Mouse (Mus musculus) CH12.LX (cell line): Measurements from ENCODE around the gene Prkg1. TPM values are rescaled to one million over a fixed set of nuclear protein-coding genes. Genes with fewer than 3 reads are reported as not detected.

ENCODE experiments used
- DNase-seq: peaks from one replicate; pipeline ENCODE4 v3.0.0-alpha.2; 2013; ENCODE audit errors: extremely low read depth
- H3K27ac ChIP-seq: 2 replicates; pipeline ENCODE4 v1.5.1; 2012; ENCODE audit warnings: low read depth, mild to moderate bottlenecking, control low read depth, moderate library complexity; ENCODE audit not compliant: insufficient read depth
- H3K27me3 ChIP-seq: replicated peaks from 2 replicates; pipeline ENCODE3; 2012; ENCODE audit warnings: inconsistent platforms
- H3K36me3 ChIP-seq, 2 experiments: replicated peaks in 1 of 2; 2 replicates each; pipeline versions ENCODE3 to v1.6.1; 2012; ENCODE audit warnings: inconsistent platforms in 1 of 2, low read length in 1 of 2, mild to moderate bottlenecking in 1 of 2, mixed read lengths in 1 of 2, moderate library complexity in 1 of 2; ENCODE audit not compliant: control insufficient read depth in 1 of 2, insufficient read depth in 1 of 2
- H3K4me1 ChIP-seq, 2 experiments: 2 replicates each; pipeline ENCODE4 v1.6.1; 2012; ENCODE audit warnings: inconsistent platforms in 1 of 2, moderate library complexity in 1 of 2; ENCODE audit not compliant: insufficient read depth in 2 of 2, control insufficient read depth in 1 of 2
- H3K4me2 ChIP-seq: 2 replicates; pipeline ENCODE4 v1.6.1; 2012; ENCODE audit warnings: low read depth, mild to moderate bottlenecking, control low read depth; ENCODE audit not compliant: poor library complexity, insufficient read depth, severe bottlenecking
- H3K4me3 ChIP-seq, 3 experiments: fragments of 150-350 bp in 1 of 3; sonication (generic) in 1 of 3; replicated peaks in 1 of 3; 2 replicates each; pipeline versions ENCODE3 to v1.5.1; 2011 to 2012; ENCODE audit warnings: low read depth in 2 of 3, low read length in 2 of 3, mild to moderate bottlenecking in 2 of 3, moderate library complexity in 2 of 3, control low read depth in 1 of 3, improper control_type of control experiment in 1 of 3, inconsistent platforms in 1 of 3, mixed read lengths in 1 of 3; ENCODE audit not compliant: poor library complexity in 1 of 3
- H3K79me2 ChIP-seq: replicated peaks from 2 replicates; pipeline ENCODE4 v1.6.1; 2012; ENCODE audit warnings: mild to moderate bottlenecking, moderate library complexity; ENCODE audit not compliant: control insufficient read depth, poor library complexity, insufficient read depth, severe bottlenecking; ENCODE audit errors: extremely low read depth
- H3K9ac ChIP-seq: 2 replicates; pipeline ENCODE4 v1.6.1; 2012; ENCODE audit warnings: low read depth, mild to moderate bottlenecking, control low read depth, moderate library complexity; ENCODE audit not compliant: insufficient read depth
- H3K9me3 ChIP-seq: replicated peaks from 2 replicates; pipeline ENCODE3; 2012; ENCODE audit warnings: low read length, inconsistent platforms, mixed read lengths
- BHLHE40 ChIP-seq: IDR thresholded peaks from 2 replicates; pipeline ENCODE4 v1.6.1; 2011; ENCODE audit warnings: mild to moderate bottlenecking, low read depth, low read length, improper control_type of control experiment
- CHD2 ChIP-seq: IDR thresholded peaks from 2 replicates; pipeline ENCODE4 v1.6.1; 2011; ENCODE audit warnings: low read length, improper control_type of control experiment
- CTCF ChIP-seq, 2 experiments: IDR thresholded peaks in 1 of 2; conservative IDR thresholded peaks in 1 of 2; 2 replicates each; pipeline ENCODE4 v1.5.1; 2011 to 2012; ENCODE audit warnings: low read depth in 2 of 2, low read length in 2 of 2, improper control_type of control experiment in 1 of 2, inconsistent platforms in 1 of 2, mild to moderate bottlenecking in 1 of 2, moderate library complexity in 1 of 2
- E2F4 ChIP-seq: IDR thresholded peaks from 2 replicates; pipeline ENCODE4 v1.6.1; 2011; ENCODE audit warnings: low read depth, low read length, improper control_type of control experiment; ENCODE audit not compliant: insufficient replicate concordance
- ELF1 ChIP-seq: IDR thresholded peaks from 2 replicates; pipeline ENCODE4 v1.6.1; 2014; ENCODE audit warnings: low read depth, mild to moderate bottlenecking, inconsistent platforms, low read length, improper control_type of control experiment
- EP300 ChIP-seq: IDR thresholded peaks from 2 replicates; pipeline ENCODE4 v1.6.1; 2011; ENCODE audit warnings: low read length, improper control_type of control experiment
- IRF4 ChIP-seq: IDR thresholded peaks from 2 replicates; pipeline ENCODE4 v1.6.1; 2014; ENCODE audit warnings: low read depth, mild to moderate bottlenecking, inconsistent platforms, low read length, improper control_type of control experiment
- KAT2A ChIP-seq: IDR thresholded peaks from 2 replicates; pipeline ENCODE4 v1.6.1; 2012; ENCODE audit warnings: low read length, improper control_type of control experiment, inconsistent platforms; ENCODE audit not compliant: insufficient replicate concordance
- MAFK ChIP-seq: IDR thresholded peaks from 2 replicates; pipeline ENCODE4 v1.6.1; 2011; ENCODE audit warnings: low read length, improper control_type of control experiment; ENCODE audit not compliant: insufficient replicate concordance
- MAX ChIP-seq: IDR thresholded peaks from 2 replicates; pipeline ENCODE4 v1.6.1; 2011; ENCODE audit warnings: low read length, improper control_type of control experiment
- MEF2A ChIP-seq: IDR thresholded peaks from 2 replicates; pipeline ENCODE4 v1.6.1; 2014; ENCODE audit warnings: low read depth, mild to moderate bottlenecking, inconsistent platforms, low read length, improper control_type of control experiment, borderline replicate concordance
- MXI1 ChIP-seq: IDR thresholded peaks from 2 replicates; pipeline ENCODE4 v1.6.1; 2011; ENCODE audit warnings: mild to moderate bottlenecking, low read depth, low read length, improper control_type of control experiment
- MYC ChIP-seq: IDR thresholded peaks from 2 replicates; pipeline ENCODE4 v1.6.1; 2011; ENCODE audit warnings: low read depth, mild to moderate bottlenecking, improper control_type of control experiment, low read length
- NELFE ChIP-seq: IDR thresholded peaks from 2 replicates; pipeline ENCODE4 v1.6.1; 2011; ENCODE audit warnings: low read depth, low read length, improper control_type of control experiment
- PAX5 ChIP-seq: IDR thresholded peaks from 2 replicates; pipeline ENCODE4 v1.6.1; 2012; ENCODE audit warnings: low read length, inconsistent platforms, mixed read lengths
- POLR2A ChIP-seq: IDR thresholded peaks from 2 replicates; pipeline ENCODE4 v1.6.1; 2011; ENCODE audit warnings: low read depth, mild to moderate bottlenecking, improper control_type of control experiment, low read length
- POLR2AphosphoS2 ChIP-seq: IDR thresholded peaks from 2 replicates; pipeline ENCODE4 v1.6.1; 2011; ENCODE audit warnings: low read depth, low read length, improper control_type of control experiment
- SMC3 ChIP-seq: IDR thresholded peaks from 2 replicates; pipeline ENCODE4 v1.6.1; 2011; ENCODE audit warnings: low read depth, low read length, improper control_type of control experiment
- TBP ChIP-seq: conservative IDR thresholded peaks from 2 replicates; pipeline ENCODE4 v1.6.1; 2011; ENCODE audit warnings: low read depth, low read length, improper control_type of control experiment
- UBTF ChIP-seq: IDR thresholded peaks from 2 replicates; pipeline ENCODE4 v1.6.1; 2012; ENCODE audit warnings: low read depth, mild to moderate bottlenecking, inconsistent platforms, low read length, improper control_type of control experiment, moderate library complexity
- USF2 ChIP-seq: conservative IDR thresholded peaks from 2 replicates; pipeline ENCODE4 v1.6.1; 2011; ENCODE audit warnings: low read depth, low read length, improper control_type of control experiment
- ZC3H11A ChIP-seq: IDR thresholded peaks from 2 replicates; pipeline ENCODE4 v1.6.1; 2012; ENCODE audit warnings: low read depth, mild to moderate bottlenecking, inconsistent platforms, low read length, improper control_type of control experiment
- ZKSCAN1 ChIP-seq: IDR thresholded peaks from 2 replicates; pipeline ENCODE4 v1.6.1; 2012; ENCODE audit warnings: low read depth, inconsistent platforms, low read length, improper control_type of control experiment, borderline replicate concordance
- ZNF384 ChIP-seq: IDR thresholded peaks from 2 replicates; pipeline ENCODE4 v1.6.1; 2012; ENCODE audit warnings: low read depth, low read length, improper control_type of control experiment, inconsistent platforms
- dilution Hi-C: fragments of 300-500 bp; cut with MboI; formaldehyde crosslinking; loops from 2 replicates; pipeline ENCODE4 v1.14.3; 2020; ENCODE audit warnings: low sequenced_read_pairs; ENCODE audit not compliant: extremely low pct_unique_long_range_greater_than_20kb, extremely low pct_ligation_motif_present
- in situ Hi-C: fragments of 300-500 bp; cut with MboI; formaldehyde crosslinking; loops from 3 replicates; pipeline ENCODE4 v1.14.3; 2019; ENCODE audit warnings: low sequenced_read_pairs, low pct_ligation_motif_present, low pct_unique_long_range_greater_than_20kb, mixed read lengths
- polyA plus RNA-seq: library from polyadenylated mRNA; unstranded; fragments of >175 nt; gene quantifications from 2 replicates; pipeline ENCODE4 v1.2.1, GENCODE M21; 2012; ENCODE audit warnings: low read depth; ENCODE audit not compliant: insufficient read length
- total RNA-seq, 2 experiments: library from RNA; depleted of rRNA; stranded (reverse); fragments of 300-350 nt in 1 of 2; fragments of >200 nt in 1 of 2; gene quantifications; 2 replicates each; pipeline ENCODE4 v1.2.3; 2012 to 2014

The Prkg1 gene
- total and polyA plus RNA-seq, 3 experiments = not detected

DNA sequence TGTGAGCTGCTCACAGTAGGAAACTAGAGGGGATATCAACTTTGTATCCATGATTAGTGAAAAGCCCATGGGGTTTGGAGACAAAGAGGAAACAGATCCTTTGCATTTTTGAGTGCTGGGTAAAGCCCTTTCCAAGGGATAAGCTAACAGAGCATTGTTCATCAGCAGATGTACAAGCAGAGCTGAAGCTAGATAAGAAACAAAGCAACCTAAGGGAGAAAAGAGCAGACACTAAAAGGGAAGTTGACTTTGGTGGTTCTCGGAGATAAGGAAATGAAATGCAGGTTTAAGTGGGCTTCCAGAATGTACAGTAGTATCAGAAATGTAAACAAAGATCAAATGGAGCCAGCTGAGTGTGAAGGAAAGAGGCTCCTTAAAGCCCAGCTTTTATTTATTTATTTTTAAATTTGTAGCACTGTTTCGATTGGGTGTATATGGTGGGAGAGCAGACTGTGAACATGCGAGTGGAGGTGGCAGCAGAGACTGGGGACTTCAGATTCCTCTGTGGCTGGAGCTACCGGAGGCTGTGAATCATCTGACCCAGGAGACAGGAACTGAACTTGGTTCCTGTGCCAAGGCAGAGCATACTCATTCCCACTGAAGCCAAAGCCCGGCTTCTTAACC lies 822.4 kb downstream of the Prkg1 start:
- dilution Hi-C loops = no loop called here
- Histone ChIP-seq H3K9ac (no peak overlapping the region), H3K4me2 (no peak overlapping the region), H3K9me3 (no peaks in the 10 kb centered on the region), H3K36me3 (no peaks in the 10 kb centered on the region), H3K79me2 (no peaks in the 10 kb centered on the region), H3K4me3 (no peak overlapping the region), H3K27me3 (no peaks in the 10 kb centered on the region), H3K4me1 (no peaks in the 10 kb centered on the region), H3K27ac (no peak overlapping the region)
- DNase-seq = no peak
- TF ChIP-seq CHD2 (no peak), MEF2A (no peak), CTCF (conservative IDR thresholded peaks at IDR 0.05 in 1 of 2, IDR thresholded peaks at IDR 0.05 in 1 of 2; ENCODE audit: low read depth in 2 of 2, low read length in 2 of 2) (no peak), PAX5 (no peak), TBP (no peak), EP300 (no peak), USF2 (no peak), POLR2AphosphoS2 (no peak), ELF1 (no peak), MYC (no peak), E2F4 (no peak)
- in situ Hi-C loops = no loop called here

DNA sequence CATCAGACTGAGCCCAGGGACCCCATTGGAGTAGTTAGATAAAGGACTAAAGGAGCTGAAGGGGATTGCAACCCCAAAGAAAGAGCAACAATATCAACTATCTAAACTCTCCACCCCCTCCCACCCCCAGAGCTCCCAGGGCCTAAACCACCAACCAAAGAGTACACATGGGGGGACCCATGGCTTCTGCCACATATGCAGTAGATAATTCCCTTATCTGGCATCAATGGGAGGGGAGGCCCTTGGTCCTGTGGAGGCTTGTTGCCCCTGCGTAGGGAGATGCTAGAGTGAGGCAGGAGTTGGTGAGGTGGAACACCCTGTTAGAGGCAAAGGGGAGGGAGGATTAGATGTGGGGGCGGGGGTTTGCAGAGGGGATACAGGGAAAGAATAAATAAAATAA lies 826.8 kb downstream of the Prkg1 start:
- no peak for DNase-seq
- Histone ChIP-seq H3K79me2 (no peaks in the 10 kb centered on the region), H3K9me3 (no peaks in the 10 kb centered on the region), H3K27me3 (no peaks in the 10 kb centered on the region), H3K9ac (no peak overlapping the region), H3K4me1 (peaks cover 0 to 7% of the 10 kb centered on the region in 2 experiments; a peak in 1 of 4 replicates), H3K36me3 (no peaks in the 10 kb centered on the region), H3K4me3 (no peak overlapping the region), H3K4me2 (no peak overlapping the region), H3K27ac (no peak overlapping the region)
- in situ Hi-C loops = no loop called here
- no peak for TF ChIP-seq IRF4
- TF ChIP-seq POLR2A = no peak
- TF ChIP-seq MAX = no peak
- no peak for TF ChIP-seq MXI1
- no peak for TF ChIP-seq SMC3
- TF ChIP-seq ZC3H11A = no peak
- no peak for TF ChIP-seq UBTF
- TF ChIP-seq ZKSCAN1 = no peak
- no peak for TF ChIP-seq BHLHE40
- TF ChIP-seq NELFE = no peak
- TF ChIP-seq E2F4 = no peak
- TF ChIP-seq ELF1 = no peak
- TF ChIP-seq ZNF384 = no peak
- no peak for TF ChIP-seq MAFK
- TF ChIP-seq KAT2A = no peak
- TF ChIP-seq MYC = no peak
- dilution Hi-C loops = no loop called here
